Mouse (Mus musculus) left cerebral cortex, postnatal 4 days (tissue): Measurements from ENCODE around the gene Ccdc77. TPM values are rescaled to one million over a fixed set of nuclear protein-coding genes. Genes with fewer than 3 reads are reported as not detected.

Experiments used
- total RNA-seq, 2 experiments: library from RNA; stranded (reverse); gene quantifications; 2 replicates each; pipeline ENCODE4 v1.2.3; 2021

Gene Ccdc77
- total RNA-seq, 2 experiments from 2014 or later: 6.1 to 6.3 TPM

Other genes starting within 250 kb of the Ccdc77 start
- gene D330020A13Rik, start 70.0 kb downstream of the Ccdc77 start, total RNA-seq: not detected
- gene B4galnt3, start 69.8 kb downstream of the Ccdc77 start, total RNA-seq: under 1 TPM; 0.46 to 0.60 TPM
- gene Kdm5a, start 250 bp downstream of the Ccdc77 start, total RNA-seq: 10 to 100 TPM; 34.7 to 37.0 TPM
- gene Il17ra, start 98.9 kb upstream of the Ccdc77 start, total RNA-seq: 1 to 10 TPM; 3.3 to 4.1 TPM
- gene Tmem121b, start 129.4 kb upstream of the Ccdc77 start, total RNA-seq: 10 to 100 TPM; 28.9 to 29.6 TPM
- 10 to 100 TPM; 27.1 to 31.6 TPM for gene Hdhd5, start 166.9 kb upstream of the Ccdc77 start, total RNA-seq